Mouse (Mus musculus): ENCODE measurements around the gene Tipin. TPM values are rescaled to one million over a fixed set of nuclear protein-coding genes. Genes with fewer than 3 reads are reported as not detected.

The Tipin gene
- polyA plus RNA-seq, 1 experiment from 2014 or later, result 159 TPM

- WGBS (ENCODE audit: insufficient replicate concordance), result 57% methylated on average over 6 of the region's 6 CpGs
- Histone ChIP-seq H3K4me2 (no peak overlapping the region), H3K36me3 (ENCODE audit: control insufficient read depth, insufficient read depth, low read length) (no peaks in the 10 kb centered on the region), H3K27ac (ENCODE audit: low read depth, low read length) (no peak overlapping the region), H3K9me3 (replicated peaks; ENCODE audit: control insufficient read depth, low read length) (no peaks in the 10 kb centered on the region), H3K27me3 (ENCODE audit: control insufficient read depth, insufficient read depth, low read length) (no peaks in the 10 kb centered on the region), H3K4me1 (ENCODE audit: control insufficient read depth, insufficient read depth, low read length) (peaks cover 8% of the 10 kb centered on the region), H3K9ac (ENCODE audit: low read depth, low read length) (no peak overlapping the region), H3K4me3 (ENCODE audit: low read depth, low read length) (no peak overlapping the region)
- ATAC-seq (replicated peaks; ENCODE audit: insufficient number of reproducible peaks, low FRiP score, low TSS enrichment), result no peak
Observed at GRCm38 (mm10) chr9:64242381-64242831, 39.0 kb upstream of the Tipin start.

GRCm38 (mm10) chr9:64249371-64249770, 32.0 kb upstream of the Tipin start:
- Histone ChIP-seq H3K27me3 (ENCODE audit: control insufficient read depth, insufficient read depth, low read length) (no peaks in the 10 kb centered on the region), H3K4me3 (ENCODE audit: low read depth, low read length) (no peak overlapping the region), H3K9me3 (replicated peaks; ENCODE audit: control insufficient read depth, low read length) (no peaks in the 10 kb centered on the region), H3K4me1 (ENCODE audit: control insufficient read depth, insufficient read depth, low read length) (peaks cover 15% of the 10 kb centered on the region), H3K4me2 (no peak overlapping the region), H3K36me3 (ENCODE audit: control insufficient read depth, insufficient read depth, low read length) (no peaks in the 10 kb centered on the region), H3K27ac (ENCODE audit: low read depth, low read length) (no peak overlapping the region), H3K9ac (ENCODE audit: low read depth, low read length) (no peak overlapping the region)
- ATAC-seq (replicated peaks; ENCODE audit: insufficient number of reproducible peaks, low FRiP score, low TSS enrichment), result no peak
- WGBS (ENCODE audit: insufficient replicate concordance), result 81% methylated on average over 1 of the region's 1 CpGs

GRCm38 (mm10) chr9:64250111-64250730, 31.2 kb upstream of the Tipin start:
- H3K27me3 ChIP-seq (ENCODE audit: control insufficient read depth, insufficient read depth, low read length), result no peaks in the 10 kb centered on the region
- H3K9me3 ChIP-seq (replicated peaks; ENCODE audit: control insufficient read depth, low read length), result no peaks in the 10 kb centered on the region
- H3K9ac ChIP-seq (ENCODE audit: low read depth, low read length), result no peak overlapping the region
- H3K4me3 ChIP-seq (ENCODE audit: low read depth, low read length), result no peak overlapping the region
- no peak overlapping the region for H3K27ac ChIP-seq (ENCODE audit: low read depth, low read length)
- no peak overlapping the region for H3K4me2 ChIP-seq
- peaks cover 15% of the 10 kb centered on the region for H3K4me1 ChIP-seq (ENCODE audit: control insufficient read depth, insufficient read depth, low read length)
- no peaks in the 10 kb centered on the region for H3K36me3 ChIP-seq (ENCODE audit: control insufficient read depth, insufficient read depth, low read length)
- no peak for ATAC-seq (replicated peaks; ENCODE audit: insufficient number of reproducible peaks, low FRiP score, low TSS enrichment)

- Histone ChIP-seq H3K27ac (ENCODE audit: low read depth, low read length) (peak overlapping the region; percentile 91), H3K9me3 (replicated peaks; ENCODE audit: control insufficient read depth, low read length) (no peaks in the 10 kb centered on the region), H3K4me3 (ENCODE audit: low read depth, low read length) (peak overlapping the region; percentile 83), H3K4me1 (ENCODE audit: control insufficient read depth, insufficient read depth, low read length) (peaks cover 15% of the 10 kb centered on the region), H3K9ac (ENCODE audit: low read depth, low read length) (peak overlapping the region; percentile 88), H3K4me2 (peak overlapping the region; percentile 76), H3K27me3 (ENCODE audit: control insufficient read depth, insufficient read depth, low read length) (no peaks in the 10 kb centered on the region), H3K36me3 (ENCODE audit: control insufficient read depth, insufficient read depth, low read length) (no peaks in the 10 kb centered on the region)
- WGBS (ENCODE audit: insufficient replicate concordance), result 0% methylated on average over 16 of the region's 16 CpGs
- ATAC-seq (replicated peaks; ENCODE audit: insufficient number of reproducible peaks, low FRiP score, low TSS enrichment), result no peak
Observed at GRCm38 (mm10) chr9:64252591-64253020, 28.8 kb upstream of the Tipin start.

- WGBS (ENCODE audit: insufficient replicate concordance), result under 1% methylated on average over 88 of the region's 89 CpGs
- peak within 1 kb of the TSS; percentile 88 for H3K9ac ChIP-seq (ENCODE audit: low read depth, low read length)
- ATAC-seq (replicated peaks; ENCODE audit: insufficient number of reproducible peaks, low FRiP score, low TSS enrichment), result peak; percentile 93
Observed at GRCm38 (mm10) chr9:64253021-64253904, 28.1 kb upstream of the Tipin start, which contains the start of gene Map2k1. TSS of gene Map2k1 (minus strand) at chr9:64253631.

GRCm38 (mm10) chr9:64255422-64255821, 26.0 kb upstream of the Tipin start:
- 68% methylated on average over 3 of the region's 3 CpGs for WGBS (ENCODE audit: insufficient replicate concordance)
- no peak for ATAC-seq (replicated peaks; ENCODE audit: insufficient number of reproducible peaks, low FRiP score, low TSS enrichment)
- no peaks in the 10 kb centered on the region for H3K9me3 ChIP-seq (replicated peaks; ENCODE audit: control insufficient read depth, low read length)
- H3K27me3 ChIP-seq (ENCODE audit: control insufficient read depth, insufficient read depth, low read length), result no peaks in the 10 kb centered on the region
- H3K36me3 ChIP-seq (ENCODE audit: control insufficient read depth, insufficient read depth, low read length), result no peaks in the 10 kb centered on the region
- no peak overlapping the region for H3K4me3 ChIP-seq (ENCODE audit: low read depth, low read length)
- H3K9ac ChIP-seq (ENCODE audit: low read depth, low read length), result no peak overlapping the region
- H3K27ac ChIP-seq (ENCODE audit: low read depth, low read length), result no peak overlapping the region
- H3K4me2 ChIP-seq, result no peak overlapping the region
- peaks cover 12% of the 10 kb centered on the region for H3K4me1 ChIP-seq (ENCODE audit: control insufficient read depth, insufficient read depth, low read length)

More at GRCm38 (mm10) chr9:64253021-64253904, 28.1 kb upstream of the Tipin start, which contains the start of gene Map2k1:
- no peaks in the 10 kb centered on the region for H3K36me3 ChIP-seq (ENCODE audit: control insufficient read depth, insufficient read depth, low read length)
- H3K4me2 ChIP-seq, result peak within 1 kb of the TSS; percentile 76
- H3K4me1 ChIP-seq (ENCODE audit: control insufficient read depth, insufficient read depth, low read length), result peaks cover 15% of the 10 kb centered on the region
- peak within 1 kb of the TSS; percentile 91 for H3K27ac ChIP-seq (ENCODE audit: low read depth, low read length)
- H3K27me3 ChIP-seq (ENCODE audit: control insufficient read depth, insufficient read depth, low read length), result no peaks in the 10 kb centered on the region
- peak within 1 kb of the TSS; percentile 83 for H3K4me3 ChIP-seq (ENCODE audit: low read depth, low read length)
- H3K9me3 ChIP-seq (replicated peaks; ENCODE audit: control insufficient read depth, low read length), result no peaks in the 10 kb centered on the region

GRCm38 (mm10) chr9:64256204-64256603, 25.2 kb upstream of the Tipin start:
- Histone ChIP-seq H3K27me3 (ENCODE audit: control insufficient read depth, insufficient read depth, low read length) (no peaks in the 10 kb centered on the region), H3K27ac (ENCODE audit: low read depth, low read length) (no peak overlapping the region), H3K9me3 (replicated peaks; ENCODE audit: control insufficient read depth, low read length) (no peaks in the 10 kb centered on the region), H3K9ac (ENCODE audit: low read depth, low read length) (no peak overlapping the region), H3K4me2 (no peak overlapping the region), H3K4me3 (ENCODE audit: low read depth, low read length) (no peak overlapping the region), H3K4me1 (ENCODE audit: control insufficient read depth, insufficient read depth, low read length) (peaks cover 9% of the 10 kb centered on the region), H3K36me3 (ENCODE audit: control insufficient read depth, insufficient read depth, low read length) (no peaks in the 10 kb centered on the region)
- ATAC-seq (replicated peaks; ENCODE audit: insufficient number of reproducible peaks, low FRiP score, low TSS enrichment), result no peak
- WGBS (ENCODE audit: insufficient replicate concordance), result 81% methylated on average over 3 of the region's 3 CpGs

- H3K4me3 ChIP-seq (ENCODE audit: low read depth, low read length), result no peak overlapping the region
- no peaks in the 10 kb centered on the region for H3K4me1 ChIP-seq (ENCODE audit: control insufficient read depth, insufficient read depth, low read length)
- H3K9me3 ChIP-seq (replicated peaks; ENCODE audit: control insufficient read depth, low read length), result no peaks in the 10 kb centered on the region
- H3K27ac ChIP-seq (ENCODE audit: low read depth, low read length), result no peak overlapping the region
- no peaks in the 10 kb centered on the region for H3K36me3 ChIP-seq (ENCODE audit: control insufficient read depth, insufficient read depth, low read length)
- H3K9ac ChIP-seq (ENCODE audit: low read depth, low read length), result no peak overlapping the region
- no peak overlapping the region for H3K4me2 ChIP-seq
- no peak for ATAC-seq (replicated peaks; ENCODE audit: insufficient number of reproducible peaks, low FRiP score, low TSS enrichment)
- 81% methylated on average over 5 of the region's 5 CpGs for WGBS (ENCODE audit: insufficient replicate concordance)
- no peaks in the 10 kb centered on the region for H3K27me3 ChIP-seq (ENCODE audit: control insufficient read depth, insufficient read depth, low read length)
Observed at GRCm38 (mm10) chr9:64259906-64260305, 21.5 kb upstream of the Tipin start.
